Mouse (Mus musculus): ENCODE measurements around the gene Fhit.

Gene Fhit

DNA sequence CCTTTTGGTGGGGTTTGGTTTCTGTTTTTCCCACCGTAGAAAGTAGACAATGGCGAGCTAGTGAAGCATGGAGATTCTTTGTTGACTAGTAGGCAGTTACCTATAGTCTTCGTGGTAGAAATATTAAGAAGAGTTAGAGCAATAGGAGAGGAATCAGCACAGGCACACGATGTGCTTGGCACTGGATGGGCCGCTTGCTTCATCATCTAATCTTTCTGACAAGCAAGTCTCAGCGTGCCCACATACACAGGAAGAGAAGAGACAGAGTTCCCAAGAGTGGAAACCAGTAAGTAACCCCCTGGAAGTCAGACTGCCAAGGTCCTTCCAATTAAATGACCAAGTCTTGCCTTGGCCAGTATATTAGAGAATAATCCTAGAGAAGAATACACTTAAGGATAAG, 797.6 kb downstream of the Fhit start:
- in situ Hi-C loops (cut with MboI) = no loop called here

- in situ Hi-C loops (cut with MboI) = no loop called here
These were observed 798.5 kb downstream of the Fhit start for GRCm38 (mm10) chr14:10363306-10363705.

DNA sequence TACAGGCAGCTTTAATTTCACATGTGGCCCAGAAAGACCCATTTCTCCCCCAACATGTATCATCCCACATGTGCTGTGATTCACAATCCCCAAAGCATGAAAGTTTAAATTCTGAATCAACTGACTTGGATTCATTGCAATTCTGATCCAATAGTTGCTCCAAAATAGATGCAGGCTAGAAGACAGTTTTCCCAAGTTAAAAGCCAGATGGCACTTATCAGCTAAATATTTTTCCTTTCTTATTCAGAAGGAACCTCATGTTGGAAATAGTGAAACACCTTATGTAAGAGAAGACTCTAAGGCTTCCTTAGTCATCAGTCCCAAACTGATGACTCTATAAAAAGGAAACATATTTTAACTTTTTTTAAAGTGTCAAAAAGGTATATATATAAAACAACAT, 815.9 kb downstream of the Fhit start:
- in situ Hi-C loops (cut with MboI) = no loop called here

GRCm38 (mm10) chr14:10344064-10344463, 817.8 kb downstream of the Fhit start:
- in situ Hi-C loops (cut with MboI) = no loop called here

DNA sequence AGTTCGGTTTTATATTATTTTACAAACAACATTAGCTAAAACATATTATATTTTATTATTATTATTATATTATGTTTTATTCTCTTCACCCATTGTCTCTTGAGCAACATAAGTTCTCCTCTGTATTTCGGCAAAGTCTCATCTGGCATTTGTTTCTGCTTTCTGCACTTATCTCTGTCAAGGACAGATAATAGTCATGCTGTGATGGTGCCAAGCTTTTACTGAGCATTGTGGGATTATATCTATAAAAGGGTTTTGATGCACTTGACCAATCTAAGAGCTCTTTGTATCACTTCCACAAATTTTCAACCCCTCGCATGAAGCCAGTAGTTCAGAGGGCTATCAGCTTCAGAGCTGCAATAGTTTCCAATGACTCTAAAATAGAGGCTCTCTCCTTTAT, 845.1 kb downstream of the Fhit start:
- in situ Hi-C loops (cut with MboI) = no loop called here

- in situ Hi-C loops (cut with MboI) = no loop called here
These were observed 849.6 kb downstream of the Fhit start for GRCm38 (mm10) chr14:10312190-10312589.

- in situ Hi-C loops (cut with MboI) = no loop called here
These were observed 856.5 kb downstream of the Fhit start for GRCm38 (mm10) chr14:10305286-10305685.

- in situ Hi-C loops (cut with MboI) = no loop called here
These were observed 860.3 kb downstream of the Fhit start for GRCm38 (mm10) chr14:10301497-10301896.

- in situ Hi-C loops (cut with MboI) = no loop called here
These were observed 860.9 kb downstream of the Fhit start for GRCm38 (mm10) chr14:10300914-10301313.

DNA sequence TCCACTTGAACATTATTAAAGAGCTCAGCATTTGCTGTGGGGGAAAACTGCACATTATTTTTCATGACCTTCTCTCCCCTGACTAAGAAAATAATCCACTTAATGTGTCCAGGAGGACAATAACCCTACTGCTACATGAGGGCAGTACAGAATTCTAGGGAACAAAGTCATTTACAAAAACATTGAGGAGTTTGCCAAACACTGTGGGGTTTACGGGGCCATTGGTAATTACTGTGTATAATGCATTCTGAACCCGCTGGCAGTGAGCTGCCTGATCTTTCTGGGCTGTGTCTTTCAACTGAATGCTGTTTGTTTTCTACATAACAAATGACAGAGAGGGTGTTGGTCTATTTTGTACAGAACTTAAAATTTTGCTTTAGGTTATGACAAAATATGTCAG, 862.8 kb downstream of the Fhit start:
- in situ Hi-C loops (cut with MboI) = no loop called here

DNA sequence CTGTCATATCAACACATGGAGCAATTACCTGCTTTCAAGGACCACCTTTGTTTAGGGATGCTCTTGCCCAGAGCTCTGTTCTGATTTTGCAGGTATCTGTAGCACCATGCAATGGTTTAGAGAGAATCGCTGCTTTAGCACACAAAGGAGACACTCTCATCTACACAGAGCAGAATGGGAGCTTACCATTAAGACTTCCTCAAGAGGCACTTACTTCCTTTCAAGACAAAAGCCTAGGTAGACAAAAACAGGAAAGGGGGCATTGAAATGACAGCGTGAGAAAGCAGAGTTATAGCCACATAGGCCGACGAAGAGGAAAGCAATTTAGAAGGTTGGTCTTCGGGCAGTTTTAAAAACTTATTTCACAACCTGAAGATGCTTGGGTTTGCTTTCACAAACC, 872.8 kb downstream of the Fhit start:
- in situ Hi-C loops (cut with MboI) = no loop called here

DNA sequence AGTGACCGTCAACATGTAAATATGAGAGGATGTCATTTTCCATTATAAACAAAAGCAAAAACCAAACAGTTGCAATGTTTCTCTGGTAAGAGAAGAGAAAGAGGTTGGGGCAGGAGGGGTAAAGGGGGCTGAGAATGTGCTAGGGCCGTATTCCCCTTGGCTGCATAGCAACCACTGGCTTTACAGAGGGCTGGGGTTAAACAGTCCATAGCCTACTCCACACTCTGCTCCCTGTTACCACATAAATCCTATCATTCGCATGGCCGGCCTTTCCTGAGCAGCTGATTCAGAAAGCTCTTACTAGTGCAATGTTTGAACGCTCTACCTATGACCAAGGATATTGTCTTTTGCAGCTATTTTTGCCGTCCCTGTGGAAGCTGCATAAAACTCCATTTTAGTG, 875.8 kb downstream of the Fhit start:
- in situ Hi-C loops (cut with MboI) = no loop called here

GRCm38 (mm10) chr14:10228708-10229107, 933.1 kb downstream of the Fhit start:
- in situ Hi-C loops (cut with MboI) = no loop called here

- in situ Hi-C loops (cut with MboI) = no loop called here
These were observed 940.0 kb downstream of the Fhit start for GRCm38 (mm10) chr14:10221847-10222246.

- in situ Hi-C loops (cut with MboI) = no loop called here
These were observed 948.6 kb downstream of the Fhit start for GRCm38 (mm10) chr14:10213216-10213615.

DNA sequence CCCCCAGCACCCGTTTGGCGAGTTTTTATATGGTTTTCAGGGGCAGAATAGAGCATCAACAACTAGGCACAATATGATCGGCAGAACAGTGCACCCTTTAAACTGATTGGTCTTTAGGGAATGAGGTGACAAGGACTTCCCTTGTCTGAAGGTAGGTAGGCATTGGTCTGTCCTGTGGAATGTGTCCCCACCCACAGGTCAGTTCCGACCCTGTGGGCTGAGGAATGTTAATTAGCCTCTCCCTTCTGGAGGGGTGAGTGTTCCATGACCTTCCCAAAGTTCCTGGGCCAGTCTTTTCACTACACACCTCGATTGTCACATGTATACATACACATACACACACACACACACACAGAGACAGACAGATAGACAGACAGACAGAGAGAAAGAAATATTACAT, 950.7 kb downstream of the Fhit start:
- in situ Hi-C loops (cut with MboI) = no loop called here

DNA sequence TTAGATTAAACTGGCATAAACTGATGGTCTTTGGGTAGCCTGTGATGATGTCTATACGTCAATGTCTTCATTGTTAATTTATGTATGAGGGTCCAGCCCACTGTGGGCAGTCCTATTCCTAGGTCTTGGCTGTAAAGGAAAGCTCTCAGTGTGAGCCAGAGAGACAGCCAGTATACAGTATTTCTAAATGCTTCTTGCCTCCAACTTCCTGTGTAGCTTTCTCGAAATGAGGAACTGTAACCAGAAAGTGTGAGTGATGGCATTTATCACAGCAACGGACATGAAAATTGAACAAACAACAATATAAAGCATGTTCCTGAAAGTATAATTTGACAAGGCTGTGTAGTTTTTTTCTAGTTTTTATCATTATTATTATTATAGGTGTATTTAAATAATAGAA, 952.8 kb downstream of the Fhit start:
- in situ Hi-C loops (cut with MboI) = no loop called here

DNA sequence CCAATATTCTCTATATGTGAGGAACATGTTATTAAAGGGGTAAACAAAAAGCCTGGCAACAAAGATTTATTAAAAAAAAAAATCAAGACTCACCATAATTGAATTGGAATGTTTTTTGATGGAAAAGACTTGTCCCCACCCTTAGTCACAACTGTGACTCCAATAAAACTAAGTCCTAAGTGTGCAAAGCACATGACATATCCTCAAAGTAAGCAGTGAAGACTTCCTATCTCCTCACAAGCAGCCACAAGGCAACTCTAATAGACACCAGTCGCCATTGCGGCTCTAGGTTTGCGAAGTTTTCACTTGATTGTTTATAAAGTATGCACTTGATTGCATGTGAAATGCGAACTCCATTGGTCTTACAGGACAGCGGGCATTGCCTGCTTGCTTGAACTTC, 956.1 kb downstream of the Fhit start:
- in situ Hi-C loops (cut with MboI) = no loop called here

GRCm38 (mm10) chr14:10205290-10205689, 956.5 kb downstream of the Fhit start:
- in situ Hi-C loops (cut with MboI) = no loop called here

DNA sequence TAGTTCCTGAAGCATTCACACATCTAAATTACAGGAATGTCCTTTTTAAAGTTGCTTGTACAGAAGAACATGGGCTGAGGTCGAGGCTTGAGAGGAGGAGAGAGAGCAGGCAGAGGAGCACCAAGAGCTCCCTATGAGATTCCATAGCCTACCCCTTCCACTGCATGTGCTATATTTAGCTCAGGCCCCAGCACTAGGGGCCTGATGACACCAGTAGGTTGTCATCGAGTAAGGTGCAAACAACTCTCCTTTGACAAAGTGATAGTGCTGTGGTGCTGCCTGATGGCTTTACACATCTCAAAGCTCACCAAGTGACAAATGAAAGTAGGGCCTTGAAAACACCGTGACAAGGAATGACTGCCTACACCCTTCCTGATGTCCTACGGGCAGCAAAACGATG, 967.7 kb downstream of the Fhit start:
- in situ Hi-C loops (cut with MboI) = no loop called here

- in situ Hi-C loops (cut with MboI) = no loop called here
These were observed 990.1 kb downstream of the Fhit start for GRCm38 (mm10) chr14:10171761-10172160.

GRCm38 (mm10) chr14:10166641-10167429, 995.0 kb downstream of the Fhit start:
- in situ Hi-C loops (cut with MboI) = no loop called here

GRCm38 (mm10) chr14:10149872-10150271, 1012.0 kb downstream of the Fhit start:
- in situ Hi-C loops (cut with MboI) = no loop called here

- in situ Hi-C loops (cut with MboI) = no loop called here
These were observed 1022.5 kb downstream of the Fhit start for GRCm38 (mm10) chr14:10139311-10139710.
